27 mouse cellular contexts compared by ENCODE assay signal in the genomic region with DNA sequence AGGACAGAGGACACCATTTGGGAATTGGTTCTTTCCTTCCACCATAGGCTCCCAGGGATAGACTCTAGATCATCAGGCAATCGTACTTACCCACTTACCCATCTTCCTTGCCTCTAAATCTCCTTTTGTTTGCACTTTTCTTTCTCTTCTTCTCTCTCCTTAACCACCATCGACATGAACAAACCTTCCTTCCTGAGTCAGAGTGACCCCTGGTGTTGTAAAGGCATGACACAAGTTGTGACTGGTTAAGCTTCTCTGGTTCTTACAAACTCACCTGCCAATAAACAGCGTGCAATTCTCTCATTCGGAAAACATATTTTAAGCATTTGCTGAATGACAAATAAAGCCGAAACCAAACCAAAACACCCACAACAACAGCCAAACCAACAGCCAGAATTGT.
A peak's percentile ranks its signal among the peaks of the same experiment; 100 is the strongest.
DNase-seq lines count a peak whose midpoint lies in the region; ATAC-seq and TF ChIP-seq lines count a peak whose summit lies in the region.
"Had no signal": no experiment of that assay in that cellular context is flagged by ENCODE, and none has a peak within 500 bp of the region (broad histone marks: within the 10 kb centered on the region; RNA-seq: fewer than 3 reads in every experiment).

No protein-coding gene starts in this region.

- no peaks in the 10 kb centered on the region for H3K4me1 ChIP-seq in intestine, postnatal 0 days (replicated peaks; ENCODE audit: control insufficient read depth, insufficient read depth, low read length)
- H3K4me1 ChIP-seq in intestine, embryonic 15.5 days (replicated peaks) = 0 out of 2 replicates have a peak, but pooled peaks cover 2% of the 10 kb centered on the region
- H3K4me1 ChIP-seq in lung, postnatal 0 days (ENCODE audit: insufficient read depth, low read depth, low read length) = no peaks in the 10 kb centered on the region
- H3K4me1 ChIP-seq in lung, adult 2 months (ENCODE audit: control insufficient read depth, insufficient read depth, low read length) = no peaks in the 10 kb centered on the region
- peaks cover 9 to 37% of the 10 kb centered on the region in 2 experiments; a peak in 3 of 4 replicates for H3K4me1 ChIP-seq in CH12.LX (ENCODE audit: control insufficient read depth in 1 of 2, insufficient read depth in 2 of 2)
- H3K4me1 ChIP-seq in stomach, postnatal 0 days (replicated peaks; ENCODE audit: control insufficient read depth, insufficient read depth) = no peaks in the 10 kb centered on the region
- H3K4me1 ChIP-seq: embryonic facial prominence, embryonic 15.5 days had no signal

- dilution Hi-C loops in CH12.LX (cut with MboI; ENCODE audit: extremely low pct_ligation_motif_present, extremely low pct_unique_long_range_greater_than_20kb, low sequenced_read_pairs) = no loop called here

- H3K9ac ChIP-seq in intestine, postnatal 0 days (ENCODE audit: low read depth, low read length) = no peak overlapping the region
- H3K9ac ChIP-seq in intestine, embryonic 15.5 days = no peak overlapping the region
- no peak overlapping the region for H3K9ac ChIP-seq in lung, postnatal 0 days (replicated peaks; ENCODE audit: low read depth)
- H3K9ac ChIP-seq in CH12.LX (ENCODE audit: insufficient read depth, low read depth) = no peak overlapping the region
- no peak overlapping the region for H3K9ac ChIP-seq in stomach, postnatal 0 days (ENCODE audit: low read length)
- H3K9ac ChIP-seq: embryonic facial prominence, embryonic 13.5 days; embryonic facial prominence, embryonic 15.5 days; forebrain, embryonic 12.5 days had no signal

- TF ChIP-seq EP300 in lung, postnatal 0 days (IDR thresholded peaks at IDR 0.05) = no peak
- TF ChIP-seq EP300 in CH12.LX (IDR thresholded peaks at IDR 0.05; ENCODE audit: low read length) = no peak
- TF ChIP-seq EP300 in stomach, postnatal 0 days (optimal IDR thresholded peaks at IDR 0.05) = no peak

- no peak overlapping the region for H3K4me3 ChIP-seq in intestine, postnatal 0 days (ENCODE audit: low read depth, low read length)
- no peak overlapping the region for H3K4me3 ChIP-seq in intestine, embryonic 15.5 days (replicated peaks)
- no peak overlapping the region for H3K4me3 ChIP-seq in lung, postnatal 0 days (ENCODE audit: low read depth, low read length)
- no peak overlapping the region for H3K4me3 ChIP-seq in lung, adult 2 months (replicated peaks; ENCODE audit: extremely low read depth, low read depth, low read length)
- no peak overlapping the region for H3K4me3 ChIP-seq in CH12.LX (replicated peaks in 1 of 3; ENCODE audit: low read depth in 2 of 3, low read length in 2 of 3, poor library complexity in 1 of 3)
- no peak overlapping the region for H3K4me3 ChIP-seq in stomach, postnatal 0 days (ENCODE audit: low read depth, low read length)
- H3K4me3 ChIP-seq: embryonic facial prominence, embryonic 13.5 days; embryonic facial prominence, embryonic 15.5 days; erythroblast, embryonic 14.5 days; forebrain, embryonic 10.5 days; forebrain, embryonic 12.5 days had no signal

- no peaks in the 10 kb centered on the region for H3K27me3 ChIP-seq in intestine, postnatal 0 days (replicated peaks; ENCODE audit: control insufficient read depth, insufficient read depth, low read length)
- H3K27me3 ChIP-seq in intestine, embryonic 15.5 days (replicated peaks) = no peaks in the 10 kb centered on the region
- H3K27me3 ChIP-seq in lung, postnatal 0 days (replicated peaks; ENCODE audit: insufficient read depth, low read length) = no peaks in the 10 kb centered on the region
- no peaks in the 10 kb centered on the region for H3K27me3 ChIP-seq in CH12.LX (replicated peaks)
- no peaks in the 10 kb centered on the region for H3K27me3 ChIP-seq in stomach, postnatal 0 days (ENCODE audit: control insufficient read depth, insufficient read depth, low read length)
- H3K27me3 ChIP-seq: embryonic facial prominence, embryonic 13.5 days; embryonic facial prominence, embryonic 15.5 days; forebrain, embryonic 12.5 days had no signal

- H3K79me2 ChIP-seq in CH12.LX (replicated peaks; ENCODE audit: control insufficient read depth, extremely low read depth, insufficient read depth, poor library complexity, severe bottlenecking) = no peaks in the 10 kb centered on the region

- 79% methylated on average over 5 of the region's 5 CpGs for WGBS in intestine, postnatal 0 days
- WGBS in intestine, embryonic 15.5 days = 73% methylated on average over 5 of the region's 5 CpGs
- 75% methylated on average over 5 of the region's 5 CpGs for WGBS in lung, postnatal 0 days
- whole genome bisulfite sequencing in lung, adult 2 months = 79% methylated on average over 5 of the region's 5 CpGs
- 68% methylated on average over 5 of the region's 5 CpGs for WGBS in stomach, postnatal 0 days

- no peak for DNase-seq in lung, postnatal 0 days (ENCODE audit: low spot score)
- no peak for DNase-seq in lung, adult 2 months
- DNase-seq in CH12.LX (ENCODE audit: extremely low read depth) = peak; percentile 38
- no peak for DNase-seq in stomach, postnatal 0 days (ENCODE audit: low spot score)
- DNase-seq in thymus, postnatal 14 days = no peak
- DNase-seq: adrenal gland, adult 2 months; adrenal gland, postnatal 10 days; adrenal gland, postnatal 25 days; B cell, adult 2 months; cerebellum, adult 11 months; cerebellum, adult 18-20 months; cerebellum, adult 8-10 months; cerebellum, adult 9-11 months; cerebellum, postnatal 14 days; cerebellum, postnatal 36 days; embryo, embryonic 11 days had no signal

- no peak overlapping the region for H3K4me2 ChIP-seq in intestine, postnatal 0 days (replicated peaks; ENCODE audit: low read depth)
- no peak overlapping the region for H3K4me2 ChIP-seq in intestine, embryonic 15.5 days (replicated peaks)
- no peak overlapping the region for H3K4me2 ChIP-seq in lung, postnatal 0 days (replicated peaks; ENCODE audit: low read depth, low read length)
- H3K4me2 ChIP-seq in CH12.LX (ENCODE audit: insufficient read depth, low read depth, poor library complexity, severe bottlenecking) = no peak overlapping the region
- H3K4me2 ChIP-seq in stomach, postnatal 0 days (replicated peaks; ENCODE audit: low read depth) = no peak overlapping the region
- H3K4me2 ChIP-seq: embryonic facial prominence, embryonic 13.5 days; embryonic facial prominence, embryonic 15.5 days; forebrain, embryonic 12.5 days had no signal

- H3K27ac ChIP-seq in intestine, postnatal 0 days (ENCODE audit: low read depth, low read length) = no peak overlapping the region
- H3K27ac ChIP-seq in intestine, embryonic 15.5 days = no peak overlapping the region
- no peak overlapping the region for H3K27ac ChIP-seq in lung, postnatal 0 days (ENCODE audit: low read length)
- no peak overlapping the region for H3K27ac ChIP-seq in CH12.LX (ENCODE audit: insufficient read depth, low read depth)
- H3K27ac ChIP-seq in stomach, postnatal 0 days (replicated peaks) = no peak overlapping the region
- H3K27ac ChIP-seq: embryonic facial prominence, embryonic 13.5 days; forebrain, embryonic 10.5 days; forebrain, embryonic 12.5 days had no signal

- TF ChIP-seq CTCF in intestine, postnatal 0 days (IDR thresholded peaks at IDR 0.05; ENCODE audit: low read depth) = peak; percentile 57
- TF ChIP-seq CTCF in lung, postnatal 0 days (IDR thresholded peaks at IDR 0.05) = peak; percentile 18
- no peak for TF ChIP-seq CTCF in lung, adult 2 months (IDR thresholded peaks at IDR 0.05; ENCODE audit: insufficient read depth, low read length)
- peak in 1 of 2 experiments; percentile 48; a peak in 2 of 4 replicates for TF ChIP-seq CTCF in CH12.LX (conservative IDR thresholded peaks at IDR 0.05 in 1 of 2, IDR thresholded peaks at IDR 0.05 in 1 of 2; ENCODE audit: low read depth in 2 of 2, low read length in 2 of 2)
- TF ChIP-seq CTCF in stomach, postnatal 0 days (IDR thresholded peaks at IDR 0.05; ENCODE audit: low read depth) = peak; percentile 52

- in situ Hi-C loops in CH12.LX (cut with MboI; ENCODE audit: low pct_ligation_motif_present, low pct_unique_long_range_greater_than_20kb, low sequenced_read_pairs) = loop anchor here (10.0 kb wide), 1 partner anchor 85 kb away; no protein-coding TSS in a partner anchor

- ATAC-seq in intestine, postnatal 0 days = no peak
- ATAC-seq in intestine, embryonic 15.5 days = no peak
- no peak for ATAC-seq in lung, postnatal 0 days
- no peak for ATAC-seq in stomach, postnatal 0 days (ENCODE audit: low FRiP score, low TSS enrichment)
- ATAC-seq in monocyte, adult 5-6 weeks (replicated peaks; ENCODE audit: insufficient number of reproducible peaks, low FRiP score, low TSS enrichment, poor library complexity, severe bottlenecking) = no peak
- ATAC-seq: CD4-positive, CD25-positive, alpha-beta regulatory T cell, adult 4 months; forebrain, embryonic 14.5 days; forebrain, embryonic 16.5 days had no signal

- TF ChIP-seq POLR2A in lung, adult 2 months (IDR thresholded peaks at IDR 0.05; ENCODE audit: borderline replicate concordance, extremely low read depth, low read depth, low read length) = no peak
- no peak for TF ChIP-seq POLR2A in CH12.LX (IDR thresholded peaks at IDR 0.05; ENCODE audit: low read depth, low read length)

- TF ChIP-seq RAD21 in CH12.LX (IDR thresholded peaks at IDR 0.05; ENCODE audit: low read depth, low read length) = peak; percentile 56

- no peaks in the 10 kb centered on the region for H3K9me3 ChIP-seq in intestine, postnatal 0 days (ENCODE audit: control insufficient read depth)
- H3K9me3 ChIP-seq in intestine, embryonic 15.5 days = no peaks in the 10 kb centered on the region
- H3K9me3 ChIP-seq in lung, postnatal 0 days (ENCODE audit: low read length) = no peaks in the 10 kb centered on the region
- H3K9me3 ChIP-seq in CH12.LX (replicated peaks; ENCODE audit: low read length) = no peaks in the 10 kb centered on the region
- no peaks in the 10 kb centered on the region for H3K9me3 ChIP-seq in stomach, postnatal 0 days (ENCODE audit: control insufficient read depth, low read length)
- H3K9me3 ChIP-seq: embryonic facial prominence, embryonic 13.5 days; embryonic facial prominence, embryonic 15.5 days; forebrain, embryonic 10.5 days; forebrain, embryonic 12.5 days had no signal

- H3K36me3 ChIP-seq in intestine, postnatal 0 days (ENCODE audit: control insufficient read depth, insufficient read depth) = no peaks in the 10 kb centered on the region
- H3K36me3 ChIP-seq in intestine, embryonic 15.5 days = no peaks in the 10 kb centered on the region
- no peaks in the 10 kb centered on the region for H3K36me3 ChIP-seq in lung, postnatal 0 days (ENCODE audit: insufficient read depth, low read length)
- no peaks in the 10 kb centered on the region for H3K36me3 ChIP-seq in CH12.LX (replicated peaks in 1 of 2; ENCODE audit: control insufficient read depth in 1 of 2, insufficient read depth in 1 of 2, low read length in 1 of 2)
- H3K36me3 ChIP-seq in stomach, postnatal 0 days (ENCODE audit: control insufficient read depth, insufficient read depth, low read length) = no peaks in the 10 kb centered on the region
- H3K36me3 ChIP-seq: embryonic facial prominence, embryonic 13.5 days; embryonic facial prominence, embryonic 15.5 days; forebrain, embryonic 10.5 days; forebrain, embryonic 12.5 days had no signal

TF ChIP-seq in CH12.LX, 34 proteins besides CTCF, POLR2A, EP300 and RAD21:
- TF ChIP-seq SMC3 (IDR thresholded peaks at IDR 0.05; ENCODE audit: low read depth, low read length) (peak; percentile 64), ELF1 (IDR thresholded peaks at IDR 0.05; ENCODE audit: low read depth, low read length) (no peak), USF2 (conservative IDR thresholded peaks at IDR 0.05; ENCODE audit: low read depth, low read length) (no peak)
